ENCODE assay signal across 8 mouse cellular contexts in the genomic region with DNA sequence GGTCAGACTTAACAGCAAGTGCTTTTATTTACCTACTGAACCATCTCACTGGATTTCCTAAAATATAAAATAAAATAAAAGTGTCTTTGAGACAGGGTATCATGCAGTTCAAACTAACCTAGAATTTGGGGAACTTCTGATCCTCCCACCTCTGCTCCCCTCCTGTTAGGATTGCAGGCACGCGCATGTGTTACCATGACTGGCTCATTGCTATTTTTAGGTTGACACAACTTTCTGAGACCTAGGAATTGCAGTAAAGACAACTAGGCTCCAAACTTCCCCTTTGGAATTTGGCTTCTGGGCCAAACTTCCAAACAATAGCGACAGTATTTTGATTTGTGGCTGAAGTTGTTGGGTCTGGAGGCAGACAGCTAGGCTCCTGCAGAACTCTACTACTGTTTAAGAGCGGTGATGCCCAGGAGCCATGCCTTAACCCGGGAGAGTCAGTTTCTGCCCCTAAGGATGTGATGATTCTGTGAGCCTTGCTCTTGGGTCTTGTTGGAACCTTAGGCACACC. TPM values are rescaled to one million over a fixed set of nuclear protein-coding genes. Genes with fewer than 3 reads are reported as not detected.
DNase-seq lines count a peak whose midpoint lies in the region; ATAC-seq and TF ChIP-seq lines count a peak whose summit lies in the region.

No protein-coding gene starts in this region.

- H3K4me3 ChIP-seq in kidney, embryonic 15.5 days (replicated peaks): peak overlapping the region; percentile 80
- peak overlapping the region; percentile 68 for H3K4me3 ChIP-seq in bone marrow, adult 2 months (replicated peaks; ENCODE audit: control insufficient read depth, low read depth, low read length)
- peak overlapping the region; percentile 96 for H3K4me3 ChIP-seq in hindbrain, embryonic 13.5 days
- peak overlapping the region; percentile 95 for H3K4me3 ChIP-seq in midbrain, embryonic 13.5 days (replicated peaks)

- DNase-seq in kidney, postnatal 14 days: no peak
- DNase-seq in left cerebral cortex, adult 11 months (ENCODE audit: low spot score): no peak
- no peak for DNase-seq in embryo, embryonic 11 days

- H3K27ac ChIP-seq in kidney, embryonic 15.5 days: peak overlapping the region; percentile 92
- H3K27ac ChIP-seq in bone marrow, adult 2 months (ENCODE audit: control insufficient read depth, insufficient read depth, low read depth, low read length, poor library complexity): peak overlapping the region; percentile 87
- H3K27ac ChIP-seq in hindbrain, embryonic 13.5 days: peak overlapping the region; percentile 87
- H3K27ac ChIP-seq in midbrain, embryonic 13.5 days: peak overlapping the region; percentile 87

- H3K36me3 ChIP-seq in kidney, embryonic 15.5 days: no peaks in the 10 kb centered on the region
- H3K36me3 ChIP-seq in hindbrain, embryonic 13.5 days: no peaks in the 10 kb centered on the region
- H3K36me3 ChIP-seq in midbrain, embryonic 13.5 days: no peaks in the 10 kb centered on the region

- peak overlapping the region; percentile 71 for H3K4me2 ChIP-seq in kidney, embryonic 15.5 days
- H3K4me2 ChIP-seq in hindbrain, embryonic 13.5 days: peak overlapping the region; percentile 91
- H3K4me2 ChIP-seq in midbrain, embryonic 13.5 days (replicated peaks): peak overlapping the region; percentile 88

- peaks cover 62% of the 10 kb centered on the region for H3K4me1 ChIP-seq in kidney, embryonic 15.5 days
- peaks cover 3% of the 10 kb centered on the region; the same call in 1 of the 2 replicates for H3K4me1 ChIP-seq in bone marrow, adult 2 months (ENCODE audit: control insufficient read depth, insufficient read depth, low read length)
- peaks cover 55% of the 10 kb centered on the region for H3K4me1 ChIP-seq in hindbrain, embryonic 13.5 days (replicated peaks)
- H3K4me1 ChIP-seq in midbrain, embryonic 13.5 days (replicated peaks): peaks cover 51% of the 10 kb centered on the region

- peak overlapping the region; percentile 86 for H3K9ac ChIP-seq in kidney, embryonic 15.5 days
- peak overlapping the region; percentile 95 for H3K9ac ChIP-seq in hindbrain, embryonic 13.5 days
- peak overlapping the region; percentile 96; the same call in 1 of the 2 replicates for H3K9ac ChIP-seq in midbrain, embryonic 13.5 days (replicated peaks)

- no peaks in the 10 kb centered on the region for H3K27me3 ChIP-seq in kidney, embryonic 15.5 days
- H3K27me3 ChIP-seq in hindbrain, embryonic 13.5 days: no peaks in the 10 kb centered on the region
- no peaks in the 10 kb centered on the region for H3K27me3 ChIP-seq in midbrain, embryonic 13.5 days

- TF ChIP-seq CTCF in bone marrow, adult 2 months (IDR thresholded peaks at IDR 0.05; ENCODE audit: control insufficient read depth, insufficient read depth, low read length): no peak

- no peak for TF ChIP-seq POLR2A in bone marrow, adult 2 months (IDR thresholded peaks at IDR 0.05; ENCODE audit: borderline replicate concordance, control insufficient read depth, low read depth, low read length)

- peak; percentile 15; the same call in 1 of the 2 replicates for ATAC-seq in kidney, embryonic 15.5 days (replicated peaks; ENCODE audit: low FRiP score)
- no peak for ATAC-seq in hindbrain, embryonic 13.5 days (ENCODE audit: low FRiP score)
- ATAC-seq in midbrain, embryonic 13.5 days: peak; percentile 18
- no peak for ATAC-seq in megakaryocyte progenitor cell, adult 5-6 weeks (replicated peaks; ENCODE audit: poor library complexity)

- WGBS in kidney, embryonic 15.5 days: 16% methylated on average over 5 of the region's 5 CpGs
- WGBS in bone marrow, adult 2 months: 11% methylated on average over 5 of the region's 5 CpGs
- WGBS in hindbrain, embryonic 13.5 days: 28% methylated on average over 5 of the region's 5 CpGs
- WGBS in midbrain, embryonic 13.5 days: 28% methylated on average over 5 of the region's 5 CpGs

- no peaks in the 10 kb centered on the region for H3K9me3 ChIP-seq in kidney, embryonic 15.5 days (replicated peaks)
- no peaks in the 10 kb centered on the region for H3K9me3 ChIP-seq in hindbrain, embryonic 13.5 days
- no peaks in the 10 kb centered on the region for H3K9me3 ChIP-seq in midbrain, embryonic 13.5 days

RNA-seq across cellular contexts. Expression of gene Mlxip, which starts 0.8 kb away (rescaled TPM):
- 18.5 and 18.7 TPM in 2 replicates for polyA plus RNA-seq in kidney, embryonic 15.5 days (2015; fragmentation: Nextera tagmentation; extraction: Ambion mirVana)
- polyA plus RNA-seq in bone marrow, adult 2 months (2011; ENCODE audit: insufficient read depth, insufficient read length, low replicate concordance, missing spikeins): 23.6 and 51.4 TPM in 2 replicates
- 18.4 and 19.5 TPM in 2 replicates for polyA plus RNA-seq in hindbrain, embryonic 13.5 days (2015; fragmentation: Nextera tagmentation; extraction: Ambion mirVana)
- polyA plus RNA-seq in midbrain, embryonic 13.5 days (2015; fragmentation: Nextera tagmentation; extraction: Ambion mirVana): 17.4 and 18.7 TPM in 2 replicates
- total RNA-seq in megakaryocyte progenitor cell, adult 5-6 weeks (2015): 32.6 TPM in 2 replicates
- 11.0 and 11.3 TPM in 2 replicates for total RNA-seq in megakaryocyte progenitor cell, adult 5-6 weeks (2017)

RNA-seq across cellular contexts. Expression of gene Bcl7a, which starts 50.2 kb away (rescaled TPM):
- 41.7 and 42.5 TPM in 2 replicates for polyA plus RNA-seq in kidney, embryonic 15.5 days (2015; fragmentation: Nextera tagmentation; extraction: Ambion mirVana)
- polyA plus RNA-seq in bone marrow, adult 2 months (2011; ENCODE audit: insufficient read depth, insufficient read length, low replicate concordance, missing spikeins): 17.5 and 30.6 TPM in 2 replicates
- 47.1 and 48.6 TPM in 2 replicates for polyA plus RNA-seq in hindbrain, embryonic 13.5 days (2015; fragmentation: Nextera tagmentation; extraction: Ambion mirVana)
- polyA plus RNA-seq in midbrain, embryonic 13.5 days (2015; fragmentation: Nextera tagmentation; extraction: Ambion mirVana): 47.8 and 53.0 TPM in 2 replicates
- total RNA-seq in megakaryocyte progenitor cell, adult 5-6 weeks (2015): 16.3 and 20.0 TPM in 2 replicates
- total RNA-seq in megakaryocyte progenitor cell, adult 5-6 weeks (2017): 14.7 and 17.5 TPM in 2 replicates

Comparison
In these comparisons a context has a peak if more than half of its experiments do, and no peak if none do; other contexts are left out.
1. ATAC-seq: peak in kidney, embryonic 15.5 days (single experiment) and midbrain, embryonic 13.5 days (single experiment); none in hindbrain, embryonic 13.5 days (single experiment) and megakaryocyte progenitor cell, adult 5-6 weeks (single experiment).
2. Peak in every context shown above with its lines, with median percentiles within 50 percentile points of each other: H3K27ac ChIP-seq, H3K4me2 ChIP-seq, H3K4me3 ChIP-seq and H3K9ac ChIP-seq.